Mouse (Mus musculus) neural tube, embryonic 11.5 days (tissue): ENCODE measurements at regions not wholly inside any gene's neighbourhood (a gene's known extent, or its start where the extent isn't known, plus 50 kb on each side); places are given as distances from the start of the nearest gene placed in this dataset.

Experiments used
- ATAC-seq: fragments of 200-750 bp; cut with Nextera tagmentation; 2 replicates; pipeline ENCODE4 v1.8.0; 2017; ENCODE audit warnings: moderate number of reproducible peaks, mild to moderate bottlenecking, moderate TSS enrichment, moderate library complexity; ENCODE audit not compliant: insufficient read depth, low FRiP score, low TSS enrichment
- DNase-seq: peaks from one replicate; pipeline ENCODE4 v3.0.0-alpha.2; 2015; ENCODE audit warnings: low spot score
- H3K27ac ChIP-seq: fragments of 300-500 bp; sonication (generic); 2 replicates; pipeline ENCODE4 v1.5.1; 2014; ENCODE audit warnings: low read depth, mild to moderate bottlenecking, low read length
- H3K27me3 ChIP-seq: fragments of 300-500 bp; sonication (generic); 2 replicates; pipeline ENCODE4 v1.6.1; 2014; ENCODE audit warnings: mild to moderate bottlenecking, low read length, mixed read lengths; ENCODE audit not compliant: control insufficient read depth, insufficient read depth
- H3K36me3 ChIP-seq: fragments of 300-500 bp; sonication (generic); 2 replicates; pipeline ENCODE4 v1.6.1; 2014; ENCODE audit warnings: mild to moderate bottlenecking, low read length, moderate library complexity, mixed read lengths; ENCODE audit not compliant: control insufficient read depth, insufficient read depth
- H3K4me1 ChIP-seq: fragments of 300-500 bp; sonication (generic); 2 replicates; pipeline ENCODE4 v1.6.1; 2014; ENCODE audit warnings: low read length, mixed read lengths; ENCODE audit not compliant: control insufficient read depth, insufficient read depth
- H3K4me2 ChIP-seq: fragments of 300-500 bp; sonication (generic); 2 replicates; pipeline ENCODE4 v1.6.1; 2014; ENCODE audit warnings: low read depth, mild to moderate bottlenecking, moderate library complexity
- H3K4me3 ChIP-seq: fragments of 300-500 bp; sonication (generic); 2 replicates; pipeline ENCODE4 v1.5.1; 2014; ENCODE audit warnings: low read depth, low read length
- H3K9ac ChIP-seq: fragments of 300-500 bp; sonication (generic); 2 replicates; pipeline ENCODE4 v1.6.1; 2014; ENCODE audit warnings: mild to moderate bottlenecking, low read length
- H3K9me3 ChIP-seq: fragments of 300-500 bp; sonication (generic); 2 replicates; pipeline ENCODE4 v1.6.1; 2016; ENCODE audit warnings: low read length; ENCODE audit not compliant: control insufficient read depth
- WGBS: fragments of 180-500 bp; shearing (Covaris S2); extraction: QIAGEN DNeasy Blood & Tissue Kit; methylation state at CpG from one replicate; pipeline ENCODE4 v1.1.7; 2014; 5-methylcytosine and 5-hydroxymethylcytosine counted together

- DNase-seq, result no peak
- H3K4me2 ChIP-seq, result no peak overlapping the region
Measured at GRCm38 (mm10) chr7:121563526-121563925, 143.5 kb downstream of the Usp31 start.

GRCm38 (mm10) chr7:121555420-121555819, 151.6 kb downstream of the Usp31 start:
- DNase-seq, result no peak
- ATAC-seq, result no peak
- Histone ChIP-seq H3K27me3 (no peaks in the 10 kb centered on the region), H3K9me3 (no peaks in the 10 kb centered on the region), H3K9ac (no peak overlapping the region), H3K4me3 (no peak overlapping the region), H3K36me3 (no peaks in the 10 kb centered on the region), H3K4me1 (no peaks in the 10 kb centered on the region), H3K4me2 (no peak overlapping the region), H3K27ac (no peak overlapping the region)
- WGBS, result 56% methylated on average over 4 of the region's 4 CpGs

More at GRCm38 (mm10) chr7:121563526-121563925, 143.5 kb downstream of the Usp31 start:
- Histone ChIP-seq H3K4me3 (no peak overlapping the region), H3K9me3 (no peaks in the 10 kb centered on the region), H3K9ac (no peak overlapping the region), H3K4me1 (no peaks in the 10 kb centered on the region), H3K27ac (no peak overlapping the region), H3K27me3 (no peaks in the 10 kb centered on the region), H3K36me3 (no peaks in the 10 kb centered on the region)
- 38% methylated on average over 5 of the region's 5 CpGs for WGBS
- no peak for ATAC-seq
